Mouse (Mus musculus): ENCODE measurements around the gene 4930523C07Rik.
A peak's percentile ranks its signal among the peaks of the same experiment; 100 is the strongest.

4930523C07Rik gene

GRCm38 (mm10) chr1:160044237-160045021 is at the start of gene 4930523C07Rik:
Gene 4930523C07Rik, plus strand, starts transcription at chr1:160044382.
- peak in 1 of 2 experiments; percentile 27 for DNase-seq (ENCODE audit: low spot score in 2 of 2)

- DNase-seq (ENCODE audit: low spot score in 2 of 2): no peak
Observed at GRCm38 (mm10) chr1:159997329-159997728, 46.9 kb upstream of the 4930523C07Rik start.

GRCm38 (mm10) chr1:159998349-159998748 is 45.8 kb upstream of the 4930523C07Rik start:
- no peak for DNase-seq (ENCODE audit: low spot score in 2 of 2)

DNA sequence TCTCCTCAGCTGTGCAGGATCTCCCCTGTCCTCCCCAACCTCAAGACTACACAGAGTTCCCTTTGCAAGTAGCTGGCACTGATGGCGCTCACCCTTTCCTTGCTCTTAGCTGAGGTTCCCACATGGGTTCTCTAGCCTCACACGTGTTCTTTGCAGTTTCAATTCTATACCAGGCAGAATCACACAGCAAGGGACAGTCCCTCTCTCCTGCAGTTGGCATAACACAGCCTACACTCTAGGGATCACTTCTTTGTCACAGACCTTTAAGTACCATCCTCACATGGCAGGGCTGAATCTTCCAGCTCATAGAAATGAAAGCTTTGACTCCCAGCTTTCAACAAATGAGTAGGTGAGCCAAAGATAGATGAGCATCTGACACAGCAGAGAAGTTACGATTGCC is 45.0 kb upstream of the 4930523C07Rik start:
- DNase-seq (ENCODE audit: low spot score in 2 of 2): peak; percentile 4 to 12

DNA sequence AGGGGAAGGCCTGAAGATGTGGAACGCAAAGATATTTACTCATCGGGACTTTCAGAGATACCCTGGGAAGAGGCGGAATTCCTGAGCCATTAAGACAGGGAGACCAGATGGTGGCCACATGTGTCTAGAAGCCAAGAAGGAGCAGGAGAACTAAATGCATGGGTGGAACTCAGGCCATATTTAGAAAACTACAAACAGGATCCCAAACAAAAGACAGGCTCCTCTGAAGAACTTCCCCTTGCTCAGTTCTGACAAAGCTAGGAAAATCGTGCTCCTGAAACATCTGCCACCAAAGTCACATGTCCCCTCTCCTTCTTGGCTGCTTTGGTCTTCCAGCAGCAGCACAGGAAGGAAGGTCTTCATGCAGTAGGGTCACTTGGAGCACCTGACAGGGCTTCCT is 38.9 kb upstream of the 4930523C07Rik start:
- peak in 1 of 2 experiments; percentile 5 for DNase-seq (ENCODE audit: low spot score in 2 of 2)

- DNase-seq (ENCODE audit: low spot score in 2 of 2): no peak
Observed at GRCm38 (mm10) chr1:160006919-160007588, 37.1 kb upstream of the 4930523C07Rik start.

DNA sequence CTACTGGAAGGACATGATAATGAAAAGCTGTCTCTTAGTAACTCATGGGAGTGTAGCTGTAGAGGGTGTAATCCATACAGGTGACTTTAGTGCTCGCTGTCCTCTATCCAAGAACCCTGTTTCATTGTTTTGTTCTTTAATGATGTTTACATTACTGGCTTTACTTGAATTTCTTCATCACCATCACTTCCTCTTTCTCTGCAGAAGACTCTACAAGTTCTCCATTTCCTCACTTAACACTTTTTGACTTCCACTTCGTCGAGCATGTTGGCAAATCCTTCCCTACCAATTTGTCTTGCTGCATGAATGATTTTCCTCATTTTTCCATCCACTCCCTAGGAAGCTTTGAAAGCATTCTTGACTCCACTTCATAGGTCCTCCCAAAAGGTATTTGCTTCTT is 31.1 kb upstream of the 4930523C07Rik start:
- no peak for DNase-seq (ENCODE audit: low spot score in 2 of 2)

DNA sequence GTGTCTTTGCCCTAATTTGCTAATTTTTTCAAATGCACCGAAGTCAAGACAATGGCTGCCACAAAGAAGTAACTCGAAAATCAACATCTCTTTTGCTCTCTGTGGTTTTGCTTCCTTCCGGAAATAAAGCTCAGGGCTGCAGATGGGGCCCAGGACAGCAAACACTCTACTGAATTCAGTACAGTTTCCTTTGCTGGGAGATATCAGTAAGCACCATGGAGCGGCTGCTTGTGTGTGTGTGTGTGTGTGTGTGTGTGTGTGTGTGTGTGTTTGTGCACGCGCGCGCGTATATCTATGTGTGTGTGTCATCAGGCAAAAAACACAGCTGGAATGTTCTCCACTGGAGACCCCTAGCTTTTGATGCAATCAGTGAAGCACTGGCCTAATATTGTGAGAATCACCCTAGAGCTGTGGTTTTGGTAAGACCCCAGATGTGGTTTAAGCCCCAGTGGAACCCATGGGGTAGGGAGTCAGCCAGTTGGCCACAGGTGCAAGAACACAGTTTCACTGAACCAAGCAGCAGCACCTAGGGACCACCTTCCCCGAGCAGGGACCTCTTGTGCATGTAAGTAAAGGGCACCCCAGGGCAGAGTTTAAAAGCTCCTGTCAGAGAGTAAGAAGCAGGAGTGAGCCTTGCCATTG is 19.7 kb upstream of the 4930523C07Rik start:
- no peak for DNase-seq (ENCODE audit: low spot score in 2 of 2)

- DNase-seq (ENCODE audit: low spot score in 2 of 2): no peak
Observed at GRCm38 (mm10) chr1:160025146-160025894, 18.9 kb upstream of the 4930523C07Rik start.

- no peak for DNase-seq (ENCODE audit: low spot score in 2 of 2)
Observed at GRCm38 (mm10) chr1:160025895-160026255, 18.3 kb upstream of the 4930523C07Rik start.

GRCm38 (mm10) chr1:160027939-160028338 is 16.2 kb upstream of the 4930523C07Rik start:
- DNase-seq (ENCODE audit: low spot score in 2 of 2): no peak

DNA sequence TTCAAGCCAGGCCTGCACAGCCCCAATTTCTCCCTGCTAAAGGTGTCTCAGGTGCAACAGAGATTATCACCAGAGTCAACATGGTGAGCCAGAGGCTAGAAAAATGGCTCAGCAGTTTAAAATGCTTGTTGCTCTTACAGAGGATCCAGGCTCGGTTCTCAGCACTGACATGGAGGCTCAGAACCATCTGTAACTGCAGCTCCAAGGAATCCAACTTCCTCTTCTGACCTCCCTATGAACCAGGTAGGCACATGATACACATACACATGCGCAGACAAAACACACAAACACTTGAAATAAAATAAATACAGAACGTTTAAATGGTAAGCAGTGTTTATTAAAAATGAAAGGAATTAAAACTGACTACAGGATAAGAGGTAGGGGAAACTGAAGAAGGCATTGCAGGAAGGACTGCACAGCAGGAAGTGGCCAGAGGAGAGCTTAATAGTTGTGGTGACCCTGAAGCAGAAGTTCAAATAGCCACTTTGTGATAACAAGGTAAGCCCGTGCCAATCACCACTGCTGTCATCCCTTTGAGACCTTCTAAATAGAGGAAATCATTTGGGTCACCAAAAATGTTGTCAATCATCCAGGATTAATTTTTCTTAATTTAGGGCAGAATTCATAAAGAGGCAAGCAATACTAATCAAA is 10.1 kb upstream of the 4930523C07Rik start:
- no peak for DNase-seq (ENCODE audit: low spot score in 2 of 2)

DNA sequence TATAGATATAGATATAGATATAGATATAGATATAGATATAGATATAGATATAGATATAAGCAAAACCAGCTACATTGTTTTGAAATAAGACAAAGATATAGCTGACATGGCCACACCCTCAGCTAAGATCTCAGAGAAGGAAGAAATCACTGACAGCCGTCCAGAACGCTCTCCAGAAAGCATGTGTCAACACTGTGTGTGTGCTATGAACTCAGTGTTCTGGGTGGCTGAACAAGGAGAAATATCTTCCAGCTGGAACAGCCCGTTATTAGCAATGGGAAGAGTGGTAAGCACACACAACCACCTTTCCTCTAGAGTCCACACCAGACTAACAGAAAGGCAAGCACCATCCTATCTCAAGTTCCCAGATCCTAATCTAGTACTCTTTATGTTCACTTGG is 8.6 kb upstream of the 4930523C07Rik start:
- no peak for DNase-seq (ENCODE audit: low spot score in 2 of 2)

- peak; percentile 50 to 51 for DNase-seq (ENCODE audit: low spot score in 2 of 2)
Observed at GRCm38 (mm10) chr1:160036996-160037521, 7.1 kb upstream of the 4930523C07Rik start.

DNA sequence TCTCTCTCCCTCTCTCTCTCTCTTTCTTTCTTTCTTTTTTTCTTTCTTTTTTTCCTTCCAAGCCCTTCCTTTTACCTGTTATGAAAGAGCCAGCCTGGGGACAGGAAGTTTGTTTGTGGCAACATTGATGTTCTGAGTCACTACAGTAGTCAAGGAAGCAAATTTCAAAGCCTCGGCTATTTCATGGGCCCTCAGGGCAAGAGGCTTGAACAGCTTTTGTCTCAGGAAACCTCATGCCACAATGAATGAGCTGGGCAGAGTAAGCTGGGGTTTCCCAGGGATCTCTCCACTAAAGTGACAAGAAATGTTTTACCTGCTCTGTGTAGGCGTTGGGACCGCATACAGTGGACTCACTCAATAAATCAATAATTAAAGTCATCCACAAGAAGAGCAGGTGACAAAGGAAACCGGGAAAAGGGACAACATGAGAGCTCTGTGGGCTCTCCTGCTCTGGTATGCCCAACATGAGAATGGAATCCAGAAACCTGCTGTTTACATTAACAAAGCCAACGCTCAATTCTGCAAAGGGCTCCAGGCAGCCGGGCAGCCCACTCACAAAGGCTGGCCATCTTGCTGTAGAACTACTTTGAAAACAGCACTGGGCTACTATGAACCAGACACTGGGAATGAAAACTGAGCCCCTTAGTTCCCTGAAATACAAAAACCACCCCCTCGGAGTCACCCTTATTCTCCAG is 4.1 kb upstream of the 4930523C07Rik start:
- DNase-seq (ENCODE audit: low spot score in 2 of 2): no peak

GRCm38 (mm10) chr1:160041264-160041775 is 2.9 kb upstream of the 4930523C07Rik start:
- DNase-seq (ENCODE audit: low spot score in 2 of 2): no peak

- DNase-seq (ENCODE audit: low spot score in 2 of 2): no peak
Observed at GRCm38 (mm10) chr1:160042351-160042750, 1.8 kb upstream of the 4930523C07Rik start.

DNA sequence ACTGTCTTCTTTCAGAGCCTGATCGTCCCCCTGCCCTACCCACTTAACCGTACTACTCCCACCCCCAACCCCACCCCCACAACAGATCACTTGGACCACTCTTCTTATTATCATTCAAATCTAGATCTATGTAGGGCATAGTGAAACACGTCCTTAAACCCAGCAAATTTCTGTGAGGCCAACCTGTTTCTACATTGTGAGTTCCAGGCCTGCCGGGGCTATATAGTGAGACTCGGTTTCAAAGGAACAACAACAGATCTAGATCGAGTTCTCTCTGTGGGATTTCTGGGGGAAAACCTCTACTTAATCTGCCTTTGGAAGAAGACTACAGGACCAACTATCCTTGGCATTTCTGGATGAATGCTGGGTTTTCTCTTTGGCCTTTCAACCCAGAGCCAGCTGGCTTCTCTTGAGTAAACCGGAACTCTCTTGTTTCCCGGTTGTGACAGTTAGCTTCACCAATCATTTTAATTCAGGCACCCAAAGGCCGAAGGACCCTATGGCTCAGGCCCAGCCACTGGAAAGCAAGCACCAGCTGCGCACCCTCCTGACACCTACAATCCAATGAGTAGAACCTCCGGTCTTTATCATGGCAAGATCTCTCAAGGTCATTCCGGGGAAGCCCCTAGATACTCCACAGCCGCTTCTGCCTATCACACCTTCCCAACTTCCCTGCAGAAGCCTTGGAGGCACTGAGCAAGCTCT is 759 bp upstream of the 4930523C07Rik start:
- no peak for DNase-seq (ENCODE audit: low spot score in 2 of 2)

DNA sequence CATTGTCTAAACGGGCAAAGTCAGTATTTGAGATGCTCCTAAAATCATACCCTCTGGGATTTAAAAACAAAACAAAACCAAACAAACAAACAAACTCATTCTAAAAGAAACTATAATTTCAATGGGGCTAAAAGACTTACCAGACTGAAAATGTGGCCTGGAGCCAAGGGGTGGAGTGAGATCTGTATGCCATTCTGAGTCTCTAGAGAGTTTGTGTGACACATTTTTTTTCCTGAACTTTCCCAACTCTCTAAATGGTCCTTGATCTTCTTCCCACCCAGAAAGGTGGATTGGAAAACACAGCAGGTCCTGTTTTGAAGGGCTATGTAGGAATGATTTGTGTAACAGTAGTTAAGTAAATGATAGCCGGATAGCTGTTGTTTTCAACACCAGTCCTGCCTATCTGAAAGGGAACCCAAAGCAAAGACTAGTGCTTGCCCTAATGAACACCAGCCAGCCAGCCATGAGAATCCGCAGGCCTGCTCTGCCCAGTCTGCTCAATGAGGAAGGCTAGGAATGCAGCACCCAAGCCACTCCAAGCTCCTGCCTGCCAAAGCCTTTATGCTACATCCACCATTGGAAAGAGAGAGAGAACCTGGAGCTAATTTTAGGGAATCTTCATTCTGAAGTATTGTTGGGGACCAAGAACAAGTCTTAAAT is 1.0 kb downstream of the 4930523C07Rik start:
- no peak for DNase-seq (ENCODE audit: low spot score in 2 of 2)

Measured in right cerebral cortex, adult 2 months (tissue).